Mouse (Mus musculus): ENCODE measurements around the gene Uqcr10. TPM values are rescaled to one million over a fixed set of nuclear protein-coding genes. Genes with fewer than 3 reads are reported as not detected.

Uqcr10 gene
- polyA plus RNA-seq, 1 experiment: 399 TPM

- TF ChIP-seq POLR2A (IDR thresholded peaks at IDR 0.05; ENCODE audit: control insufficient read depth, low read depth, low read length) (no peak), CTCF (IDR thresholded peaks at IDR 0.05; ENCODE audit: control insufficient read depth, insufficient read depth, insufficient replicate concordance, low read depth, low read length) (no peak)
- no peak overlapping the region for H3K27ac ChIP-seq (ENCODE audit: control insufficient read depth, insufficient read depth, low read depth, low read length)
- H3K4me3 ChIP-seq (ENCODE audit: control insufficient read depth, low read depth, low read length): no peak overlapping the region
- no peaks in the 10 kb centered on the region for H3K27me3 ChIP-seq (ENCODE audit: control insufficient read depth, insufficient read depth, low read length)
- H3K4me1 ChIP-seq (ENCODE audit: control insufficient read depth, insufficient read depth, low read length): no peaks in the 10 kb centered on the region
- peaks cover 1% of the 10 kb centered on the region; the same call in 1 of the 2 replicates for H3K36me3 ChIP-seq (ENCODE audit: control insufficient read depth, insufficient read depth, low read length)
Observed at GRCm38 (mm10) chr11:4677250-4677872, 26.8 kb downstream of the Uqcr10 start.

GRCm38 (mm10) chr11:4675693-4676092 is 28.4 kb downstream of the Uqcr10 start:
- TF ChIP-seq POLR2A (IDR thresholded peaks at IDR 0.05; ENCODE audit: control insufficient read depth, low read depth, low read length) (no peak), CTCF (IDR thresholded peaks at IDR 0.05; ENCODE audit: control insufficient read depth, insufficient read depth, insufficient replicate concordance, low read depth, low read length) (no peak)
- H3K27ac ChIP-seq (ENCODE audit: control insufficient read depth, insufficient read depth, low read depth, low read length): no peak overlapping the region
- no peak overlapping the region for H3K4me3 ChIP-seq (ENCODE audit: control insufficient read depth, low read depth, low read length)
- no peaks in the 10 kb centered on the region for H3K27me3 ChIP-seq (ENCODE audit: control insufficient read depth, insufficient read depth, low read length)
- H3K4me1 ChIP-seq (ENCODE audit: control insufficient read depth, insufficient read depth, low read length): no peaks in the 10 kb centered on the region
- no peaks in the 10 kb centered on the region; the same call in 1 of the 2 replicates for H3K36me3 ChIP-seq (ENCODE audit: control insufficient read depth, insufficient read depth, low read length)

GRCm38 (mm10) chr11:4675126-4675562 is 29.0 kb downstream of the Uqcr10 start:
- no peak overlapping the region for H3K27ac ChIP-seq (ENCODE audit: control insufficient read depth, insufficient read depth, low read depth, low read length)
- TF ChIP-seq POLR2A (IDR thresholded peaks at IDR 0.05; ENCODE audit: control insufficient read depth, low read depth, low read length): no peak
- TF ChIP-seq CTCF (IDR thresholded peaks at IDR 0.05; ENCODE audit: control insufficient read depth, insufficient read depth, insufficient replicate concordance, low read depth, low read length): no peak
- H3K36me3 ChIP-seq (ENCODE audit: control insufficient read depth, insufficient read depth, low read length): no peaks in the 10 kb centered on the region; the same call in 1 of the 2 replicates
- no peaks in the 10 kb centered on the region for H3K4me1 ChIP-seq (ENCODE audit: control insufficient read depth, insufficient read depth, low read length)
- H3K27me3 ChIP-seq (ENCODE audit: control insufficient read depth, insufficient read depth, low read length): no peaks in the 10 kb centered on the region
- no peak overlapping the region for H3K4me3 ChIP-seq (ENCODE audit: control insufficient read depth, low read depth, low read length)

DNA sequence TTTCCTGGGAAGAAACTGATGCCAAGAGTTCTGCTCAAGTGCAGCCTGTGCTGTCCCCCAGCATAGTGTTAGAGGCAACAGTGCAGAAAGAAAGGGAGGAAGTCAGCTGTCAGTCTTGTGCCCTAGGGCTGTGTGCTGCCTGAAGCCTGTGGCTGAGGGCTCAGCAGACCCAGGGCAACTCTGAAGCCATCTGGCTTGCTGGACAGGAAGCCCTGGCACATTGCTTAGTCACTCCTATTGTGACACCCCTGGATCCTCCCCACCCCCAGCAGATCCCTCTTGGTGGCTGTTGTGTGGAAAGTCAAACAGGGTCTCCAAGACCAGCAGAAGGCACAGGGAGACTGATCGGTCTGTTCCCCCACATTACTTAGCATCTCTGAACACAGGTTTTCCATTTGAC is 29.5 kb downstream of the Uqcr10 start:
- no peak for TF ChIP-seq POLR2A (IDR thresholded peaks at IDR 0.05; ENCODE audit: control insufficient read depth, low read depth, low read length)
- no peak for TF ChIP-seq CTCF (IDR thresholded peaks at IDR 0.05; ENCODE audit: control insufficient read depth, insufficient read depth, insufficient replicate concordance, low read depth, low read length)
- Histone ChIP-seq H3K27me3 (ENCODE audit: control insufficient read depth, insufficient read depth, low read length) (no peaks in the 10 kb centered on the region), H3K4me1 (ENCODE audit: control insufficient read depth, insufficient read depth, low read length) (no peaks in the 10 kb centered on the region), H3K36me3 (ENCODE audit: control insufficient read depth, insufficient read depth, low read length) (no peaks in the 10 kb centered on the region; the same call in 1 of the 2 replicates), H3K4me3 (ENCODE audit: control insufficient read depth, low read depth, low read length) (no peak overlapping the region), H3K27ac (ENCODE audit: control insufficient read depth, insufficient read depth, low read depth, low read length) (no peak overlapping the region)

GRCm38 (mm10) chr11:4671736-4672135 is 32.4 kb downstream of the Uqcr10 start:
- TF ChIP-seq POLR2A (IDR thresholded peaks at IDR 0.05; ENCODE audit: control insufficient read depth, low read depth, low read length) (no peak), CTCF (IDR thresholded peaks at IDR 0.05; ENCODE audit: control insufficient read depth, insufficient read depth, insufficient replicate concordance, low read depth, low read length) (no peak)
- H3K27me3 ChIP-seq (ENCODE audit: control insufficient read depth, insufficient read depth, low read length): no peaks in the 10 kb centered on the region
- H3K4me3 ChIP-seq (ENCODE audit: control insufficient read depth, low read depth, low read length): no peak overlapping the region
- no peaks in the 10 kb centered on the region for H3K4me1 ChIP-seq (ENCODE audit: control insufficient read depth, insufficient read depth, low read length)
- H3K27ac ChIP-seq (ENCODE audit: control insufficient read depth, insufficient read depth, low read depth, low read length): no peak overlapping the region
- H3K36me3 ChIP-seq (ENCODE audit: control insufficient read depth, insufficient read depth, low read length): no peaks in the 10 kb centered on the region; the same call in 1 of the 2 replicates

- Histone ChIP-seq H3K4me1 (ENCODE audit: control insufficient read depth, insufficient read depth, low read length) (no peaks in the 10 kb centered on the region; the same call in 1 of the 2 replicates), H3K36me3 (ENCODE audit: control insufficient read depth, insufficient read depth, low read length) (peaks cover 3% of the 10 kb centered on the region; the same call in 1 of the 2 replicates), H3K4me3 (ENCODE audit: control insufficient read depth, low read depth, low read length) (no peak overlapping the region), H3K27ac (ENCODE audit: control insufficient read depth, insufficient read depth, low read depth, low read length) (no peak overlapping the region), H3K27me3 (ENCODE audit: control insufficient read depth, insufficient read depth, low read length) (no peaks in the 10 kb centered on the region)
- TF ChIP-seq CTCF (IDR thresholded peaks at IDR 0.05; ENCODE audit: control insufficient read depth, insufficient read depth, insufficient replicate concordance, low read depth, low read length) (no peak), POLR2A (IDR thresholded peaks at IDR 0.05; ENCODE audit: control insufficient read depth, low read depth, low read length) (no peak)
Observed at GRCm38 (mm10) chr11:4662496-4662878, 41.7 kb downstream of the Uqcr10 start.

DNA sequence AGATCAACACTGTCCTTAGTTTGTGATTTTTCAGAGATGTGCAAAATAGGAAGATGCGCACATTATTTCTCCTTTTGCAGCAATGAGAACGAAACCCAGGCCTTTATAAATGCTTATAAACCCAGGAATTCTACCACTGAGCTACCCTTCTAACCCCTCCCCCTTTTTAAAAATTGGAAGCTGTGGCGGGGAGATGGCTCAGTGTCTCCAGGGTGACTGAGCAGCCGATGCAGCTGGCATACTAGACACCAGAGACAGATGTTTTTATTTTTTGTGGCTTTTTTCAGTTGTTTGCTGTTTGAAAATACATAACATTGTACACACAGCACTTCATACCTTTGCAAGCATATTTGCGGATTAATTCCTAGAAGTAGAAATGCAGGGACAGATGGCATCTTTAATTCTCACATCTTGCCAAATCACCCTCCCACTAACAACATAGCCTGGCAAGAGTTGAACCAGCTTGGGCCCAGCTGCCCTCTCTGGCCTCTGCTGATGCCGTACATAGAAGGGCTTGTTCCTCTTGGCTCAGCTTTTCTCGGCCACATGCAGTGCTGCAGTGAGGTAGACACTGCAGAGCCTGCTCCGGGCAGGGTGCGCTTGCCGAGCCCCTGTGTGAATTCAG is 42.2 kb downstream of the Uqcr10 start:
- Histone ChIP-seq H3K27ac (ENCODE audit: control insufficient read depth, insufficient read depth, low read depth, low read length) (no peak overlapping the region), H3K4me1 (ENCODE audit: control insufficient read depth, insufficient read depth, low read length) (no peaks in the 10 kb centered on the region; the same call in 1 of the 2 replicates), H3K36me3 (ENCODE audit: control insufficient read depth, insufficient read depth, low read length) (peaks cover 3% of the 10 kb centered on the region; the same call in 1 of the 2 replicates), H3K27me3 (ENCODE audit: control insufficient read depth, insufficient read depth, low read length) (no peaks in the 10 kb centered on the region), H3K4me3 (ENCODE audit: control insufficient read depth, low read depth, low read length) (no peak overlapping the region)
- TF ChIP-seq POLR2A (IDR thresholded peaks at IDR 0.05; ENCODE audit: control insufficient read depth, low read depth, low read length) (no peak), CTCF (IDR thresholded peaks at IDR 0.05; ENCODE audit: control insufficient read depth, insufficient read depth, insufficient replicate concordance, low read depth, low read length) (no peak)
